Mouse (Mus musculus): ENCODE measurements around the gene Slc35c2. TPM values are rescaled to one million over a fixed set of nuclear protein-coding genes. Genes with fewer than 3 reads are reported as not detected.

Gene Slc35c2
- polyA plus RNA-seq, 1 experiment from 2014 or later = 199 TPM

GRCm38 (mm10) chr2:165259859-165260258 is 27.8 kb downstream of the Slc35c2 start:
- Histone ChIP-seq H3K36me3 (ENCODE audit: control insufficient read depth, insufficient read depth) (no peaks in the 10 kb centered on the region), H3K4me3 (ENCODE audit: low read depth, low read length) (no peak overlapping the region), H3K9ac (ENCODE audit: low read depth, low read length) (no peak overlapping the region), H3K4me2 (replicated peaks; ENCODE audit: low read depth) (no peak overlapping the region), H3K27ac (ENCODE audit: low read depth, low read length) (no peak overlapping the region), H3K9me3 (ENCODE audit: control insufficient read depth) (no peaks in the 10 kb centered on the region), H3K4me1 (replicated peaks; ENCODE audit: control insufficient read depth, insufficient read depth, low read length) (no peaks in the 10 kb centered on the region), H3K27me3 (replicated peaks; ENCODE audit: control insufficient read depth, insufficient read depth, low read length) (peaks cover 11% of the 10 kb centered on the region; the same call in 1 of the 2 replicates)
- no peak for TF ChIP-seq CTCF (IDR thresholded peaks at IDR 0.05; ENCODE audit: low read depth)
- ATAC-seq = no peak
- WGBS = 70% methylated on average over 8 of the region's 8 CpGs

GRCm38 (mm10) chr2:165258321-165258720 is 29.3 kb downstream of the Slc35c2 start:
- WGBS = 67% methylated on average over 6 of the region's 6 CpGs
- H3K27ac ChIP-seq (ENCODE audit: low read depth, low read length) = no peak overlapping the region
- no peak overlapping the region for H3K4me3 ChIP-seq (ENCODE audit: low read depth, low read length)
- ATAC-seq = no peak
- no peak for TF ChIP-seq CTCF (IDR thresholded peaks at IDR 0.05; ENCODE audit: low read depth)
- peaks cover 16% of the 10 kb centered on the region for H3K27me3 ChIP-seq (replicated peaks; ENCODE audit: control insufficient read depth, insufficient read depth, low read length)
- H3K9ac ChIP-seq (ENCODE audit: low read depth, low read length) = no peak overlapping the region
- no peaks in the 10 kb centered on the region for H3K9me3 ChIP-seq (ENCODE audit: control insufficient read depth)
- H3K4me2 ChIP-seq (replicated peaks; ENCODE audit: low read depth) = no peak overlapping the region
- no peaks in the 10 kb centered on the region for H3K4me1 ChIP-seq (replicated peaks; ENCODE audit: control insufficient read depth, insufficient read depth, low read length)
- H3K36me3 ChIP-seq (ENCODE audit: control insufficient read depth, insufficient read depth) = no peaks in the 10 kb centered on the region

- no peak for ATAC-seq
- no peak overlapping the region for H3K4me3 ChIP-seq (ENCODE audit: low read depth, low read length)
- H3K9me3 ChIP-seq (ENCODE audit: control insufficient read depth) = no peaks in the 10 kb centered on the region
- H3K9ac ChIP-seq (ENCODE audit: low read depth, low read length) = no peak overlapping the region
- H3K36me3 ChIP-seq (ENCODE audit: control insufficient read depth, insufficient read depth) = no peaks in the 10 kb centered on the region
- no peak for TF ChIP-seq CTCF (IDR thresholded peaks at IDR 0.05; ENCODE audit: low read depth)
- H3K4me2 ChIP-seq (replicated peaks; ENCODE audit: low read depth) = no peak overlapping the region
- no peaks in the 10 kb centered on the region for H3K4me1 ChIP-seq (replicated peaks; ENCODE audit: control insufficient read depth, insufficient read depth, low read length)
- H3K27ac ChIP-seq (ENCODE audit: low read depth, low read length) = no peak overlapping the region
- peaks cover 24% of the 10 kb centered on the region for H3K27me3 ChIP-seq (replicated peaks; ENCODE audit: control insufficient read depth, insufficient read depth, low read length)
- 47% methylated on average over 11 of the region's 11 CpGs for WGBS
Observed at GRCm38 (mm10) chr2:165257151-165257834, 30.4 kb downstream of the Slc35c2 start.

- peaks cover 24% of the 10 kb centered on the region for H3K27me3 ChIP-seq (replicated peaks; ENCODE audit: control insufficient read depth, insufficient read depth, low read length)
- no peaks in the 10 kb centered on the region for H3K36me3 ChIP-seq (ENCODE audit: control insufficient read depth, insufficient read depth)
- no peak for ATAC-seq
- no peak overlapping the region for H3K4me2 ChIP-seq (replicated peaks; ENCODE audit: low read depth)
- H3K9me3 ChIP-seq (ENCODE audit: control insufficient read depth) = no peaks in the 10 kb centered on the region
- H3K4me3 ChIP-seq (ENCODE audit: low read depth, low read length) = no peak overlapping the region
- H3K9ac ChIP-seq (ENCODE audit: low read depth, low read length) = no peak overlapping the region
- H3K4me1 ChIP-seq (replicated peaks; ENCODE audit: control insufficient read depth, insufficient read depth, low read length) = no peaks in the 10 kb centered on the region
- WGBS = 69% methylated on average over 10 of the region's 10 CpGs
- H3K27ac ChIP-seq (ENCODE audit: low read depth, low read length) = no peak overlapping the region
- no peak for TF ChIP-seq CTCF (IDR thresholded peaks at IDR 0.05; ENCODE audit: low read depth)
Observed at GRCm38 (mm10) chr2:165256213-165256612, 31.5 kb downstream of the Slc35c2 start.

GRCm38 (mm10) chr2:165253867-165254266 is 33.8 kb downstream of the Slc35c2 start:
- Histone ChIP-seq H3K4me1 (replicated peaks; ENCODE audit: control insufficient read depth, insufficient read depth, low read length) (no peaks in the 10 kb centered on the region), H3K27ac (ENCODE audit: low read depth, low read length) (no peak overlapping the region), H3K4me2 (replicated peaks; ENCODE audit: low read depth) (no peak overlapping the region), H3K9me3 (ENCODE audit: control insufficient read depth) (no peaks in the 10 kb centered on the region), H3K27me3 (replicated peaks; ENCODE audit: control insufficient read depth, insufficient read depth, low read length) (peaks cover 24% of the 10 kb centered on the region), H3K36me3 (ENCODE audit: control insufficient read depth, insufficient read depth) (no peaks in the 10 kb centered on the region), H3K9ac (ENCODE audit: low read depth, low read length) (no peak overlapping the region), H3K4me3 (ENCODE audit: low read depth, low read length) (no peak overlapping the region)
- WGBS = 14% methylated on average over 10 of the region's 10 CpGs
- no peak for TF ChIP-seq CTCF (IDR thresholded peaks at IDR 0.05; ENCODE audit: low read depth)
- no peak for ATAC-seq

GRCm38 (mm10) chr2:165253269-165253668 is 34.4 kb downstream of the Slc35c2 start:
- ATAC-seq = no peak
- Histone ChIP-seq H3K4me2 (replicated peaks; ENCODE audit: low read depth) (no peak overlapping the region), H3K9me3 (ENCODE audit: control insufficient read depth) (no peaks in the 10 kb centered on the region), H3K4me1 (replicated peaks; ENCODE audit: control insufficient read depth, insufficient read depth, low read length) (no peaks in the 10 kb centered on the region), H3K27me3 (replicated peaks; ENCODE audit: control insufficient read depth, insufficient read depth, low read length) (peaks cover 24% of the 10 kb centered on the region), H3K27ac (ENCODE audit: low read depth, low read length) (no peak overlapping the region), H3K36me3 (ENCODE audit: control insufficient read depth, insufficient read depth) (no peaks in the 10 kb centered on the region), H3K4me3 (ENCODE audit: low read depth, low read length) (no peak overlapping the region), H3K9ac (ENCODE audit: low read depth, low read length) (no peak overlapping the region)
- WGBS = 76% methylated on average over 8 of the region's 8 CpGs
- no peak for TF ChIP-seq CTCF (IDR thresholded peaks at IDR 0.05; ENCODE audit: low read depth)
